ENCODE assay signal across 20 mouse cellular contexts in genomic region chr2:154394602-154395001, GRCm38 (mm10). TPM values are rescaled to one million over a fixed set of nuclear protein-coding genes. Genes with fewer than 3 reads are reported as not detected.
A peak's percentile ranks its signal among the peaks of the same experiment; 100 is the strongest.
DNase-seq lines count a peak whose midpoint lies in the region.
"Had no signal": no experiment of that assay in that cellular context is flagged by ENCODE, and none has a peak within 500 bp of the region (broad histone marks: within the 10 kb centered on the region; RNA-seq: fewer than 3 reads in every experiment).

No protein-coding gene starts in this region.

- H3K27me3 ChIP-seq in heart, embryonic 10.5 days (ENCODE audit: insufficient read depth, poor library complexity, severe bottlenecking): no peaks in the 10 kb centered on the region
- H3K27me3 ChIP-seq: limb, embryonic 15.5 days; neural tube, embryonic 12.5 days; stomach, embryonic 15.5 days had no signal

- WGBS in heart, embryonic 10.5 days: 79% methylated on average over 3 of the region's 3 CpGs

- H3K4me1 ChIP-seq in heart, embryonic 10.5 days: peaks cover 14% of the 10 kb centered on the region
- H3K4me1 ChIP-seq: neural tube, embryonic 12.5 days had no signal

- H3K4me3 ChIP-seq in heart, embryonic 10.5 days: no peak overlapping the region
- H3K4me3 ChIP-seq: limb, embryonic 15.5 days; neural tube, embryonic 12.5 days; stomach, embryonic 15.5 days had no signal

- no peak overlapping the region for H3K27ac ChIP-seq in heart, embryonic 10.5 days
- H3K27ac ChIP-seq: limb, embryonic 15.5 days; neural tube, embryonic 12.5 days; stomach, embryonic 15.5 days had no signal

- peaks cover 35% of the 10 kb centered on the region for H3K36me3 ChIP-seq in heart, embryonic 10.5 days
- H3K36me3 ChIP-seq: G1E; limb, embryonic 15.5 days; neural tube, embryonic 12.5 days; stomach, embryonic 15.5 days had no signal

- no peaks in the 10 kb centered on the region for H3K9me3 ChIP-seq in heart, embryonic 10.5 days
- H3K9me3 ChIP-seq: G1E; limb, embryonic 15.5 days; neural tube, embryonic 12.5 days; stomach, embryonic 15.5 days had no signal

- intact Hi-C loops in left cerebral cortex, postnatal 25 days (cut with DNase I): no loop called here

- DNase-seq in heart, postnatal 4 days: peak; percentile 68
- DNase-seq in heart, embryonic 10.5 days (ENCODE audit: low spot score): no peak
- peak; percentile 25 for DNase-seq in Muller cell, postnatal 12 days (ENCODE audit: inconsistent ontology term)
- peak; percentile 50 for DNase-seq in brain, adult 2 months (ENCODE audit: low read depth, low spot score)
- DNase-seq in cerebellum, postnatal 14 days: peak; percentile 88 to 93
- no peak for DNase-seq in left cerebral cortex, postnatal 25 days (ENCODE audit: low spot score in 2 of 2)
- no peak for DNase-seq in layer of hippocampus, postnatal 36 days
- DNase-seq: adrenal gland, postnatal 14 days; gastrocnemius, postnatal 25 days; kidney, adult 8-10 months; kidney, postnatal 25 days; layer of hippocampus, adult 9-11 months; lung, adult 18-20 months; right cerebral cortex, postnatal 14 days; thymus, adult 2 months had no signal

RNA-seq across cellular contexts. Expression of gene Snta1, which starts 13.3 kb away (rescaled TPM):
- 10 to 100 TPM; 77.0 to 77.8 TPM for total RNA-seq in heart, postnatal 4 days (2021)
- polyA plus RNA-seq in heart, embryonic 10.5 days (2016; fragmentation: Nextera tagmentation; extraction: Ambion mirVana): 28.1 and 42.0 TPM in 2 replicates
- total RNA-seq in left cerebral cortex, postnatal 25 days (2021): 10 to 100 TPM; 30.7 to 35.7 TPM
- 10 to 100 TPM; 42.3 to 48.0 TPM for total RNA-seq in layer of hippocampus, postnatal 36 days (2021)
- total RNA-seq: G1E had no signal
- polyA plus RNA-seq: CD4-positive, CD25-positive, alpha-beta regulatory T cell, adult 4 months; G1E had no signal

RNA-seq across cellular contexts. Expression of gene Cdk5rap1, which starts 21.8 kb away (rescaled TPM):
- 10 to 100 TPM in 1 of 2 experiments, 1 to 10 TPM in 1; 8.7 to 11.2 TPM for total RNA-seq in heart, postnatal 4 days (2021)
- polyA plus RNA-seq in heart, embryonic 10.5 days (2016; fragmentation: Nextera tagmentation; extraction: Ambion mirVana): 15.7 and 18.7 TPM in 2 replicates
- 10 to 100 TPM; 11.4 to 17.4 TPM for total RNA-seq in left cerebral cortex, postnatal 25 days (2021)
- total RNA-seq in layer of hippocampus, postnatal 36 days (2021): 10 to 100 TPM; 12.7 to 16.7 TPM

RNA-seq across cellular contexts. Expression of gene Cbfa2t2, which starts 41.7 kb away (rescaled TPM):
- total RNA-seq in heart, postnatal 4 days (2021): 10 to 100 TPM; 33.9 to 34.2 TPM
- polyA plus RNA-seq in heart, embryonic 10.5 days (2016; fragmentation: Nextera tagmentation; extraction: Ambion mirVana): 37.3 and 44.6 TPM in 2 replicates
- total RNA-seq in left cerebral cortex, postnatal 25 days (2021): 10 to 100 TPM; 54.6 to 57.5 TPM
- 10 to 100 TPM; 49.7 to 57.7 TPM for total RNA-seq in layer of hippocampus, postnatal 36 days (2021)

Comparison
In these comparisons a context has a peak if more than half of its experiments do, and no peak if none do; other contexts are left out.
1. DNase-seq: peak in heart, postnatal 4 days (single experiment), Muller cell, postnatal 12 days (single experiment), brain, adult 2 months (single experiment) and cerebellum, postnatal 14 days (2 of 2); none in heart, embryonic 10.5 days (single experiment), left cerebral cortex, postnatal 25 days (0 of 2) and layer of hippocampus, postnatal 36 days (0 of 2).